Mouse (Mus musculus) myocyte (in vitro differentiated cells): ENCODE data around the gene Pomt2.

ENCODE experiments used
- CEBPB ChIP-seq: IDR thresholded peaks from 2 replicates; pipeline ENCODE4 v1.6.1; 2011; ENCODE audit warnings: mild to moderate bottlenecking, moderate library complexity; ENCODE audit not compliant: poor library complexity, insufficient read depth, severe bottlenecking
- E2F4 ChIP-seq: IDR thresholded peaks from one replicate; pipeline ENCODE4 v1.6.1; 2011; ENCODE audit warnings: mild to moderate bottlenecking, control low read depth, moderate library complexity; ENCODE audit not compliant: insufficient read depth
- MAX ChIP-seq: IDR thresholded peaks from one replicate; pipeline ENCODE4 v1.6.1; 2011; ENCODE audit warnings: low read depth, mild to moderate bottlenecking, control low read depth
- MYOD1 ChIP-seq, 3 experiments: IDR thresholded peaks; one replicate each; pipeline ENCODE4 v1.6.1; 2011; ENCODE audit warnings: control low read depth in 2 of 3, low read depth in 2 of 3, mild to moderate bottlenecking in 2 of 3, moderate library complexity in 1 of 3; ENCODE audit not compliant: insufficient read length in 2 of 3, control insufficient read depth in 1 of 3
- MYOG ChIP-seq, 3 experiments: IDR thresholded peaks; one replicate each; pipeline ENCODE4 v1.6.1; 2011; ENCODE audit warnings: control low read depth in 2 of 3, low read depth in 2 of 3, mild to moderate bottlenecking in 2 of 3; ENCODE audit not compliant: insufficient read length in 2 of 3, control insufficient read depth in 1 of 3, insufficient read depth in 1 of 3
- POLR2A ChIP-seq: IDR thresholded peaks from one replicate; pipeline ENCODE4 v1.6.1; 2011; ENCODE audit warnings: low read depth, mild to moderate bottlenecking, control low read depth, moderate library complexity; ENCODE audit not compliant: insufficient read length
- POLR2AphosphoS2 ChIP-seq: IDR thresholded peaks from one replicate; pipeline ENCODE4 v1.6.1; 2011; ENCODE audit warnings: low read depth, control low read depth; ENCODE audit not compliant: insufficient read length
- REST ChIP-seq: IDR thresholded peaks from one replicate; pipeline ENCODE4 v1.6.1; 2011; ENCODE audit warnings: mild to moderate bottlenecking, control low read depth, moderate library complexity; ENCODE audit not compliant: insufficient read depth, insufficient read length
- SRF ChIP-seq: IDR thresholded peaks from one replicate; pipeline ENCODE4 v1.6.1; 2011; ENCODE audit warnings: low read depth; ENCODE audit not compliant: control insufficient read depth, insufficient read length
- TCF12 ChIP-seq: IDR thresholded peaks from one replicate; pipeline ENCODE4 v1.6.1; 2011; ENCODE audit warnings: mild to moderate bottlenecking, control low read depth; ENCODE audit not compliant: poor library complexity, insufficient read depth, severe bottlenecking
- TCF3 ChIP-seq: IDR thresholded peaks from one replicate; pipeline ENCODE4 v1.6.1; 2011; ENCODE audit warnings: low read depth, control low read depth; ENCODE audit not compliant: insufficient read length
- USF1 ChIP-seq: IDR thresholded peaks from one replicate; pipeline ENCODE4 v1.6.1; 2011; ENCODE audit warnings: low read depth, mild to moderate bottlenecking, control low read depth, moderate library complexity

GRCm38 (mm10) chr12:87177631-87178030 is 29.9 kb upstream of the Pomt2 start:
- TF ChIP-seq POLR2A (no peak), MAX (no peak), MYOD1 (IDR thresholded peaks at IDR 0.05; ENCODE audit: control insufficient read depth in 1 of 3, insufficient read length in 2 of 3, low read depth in 2 of 3) (no peak), E2F4 (no peak), TCF12 (no peak), MYOG (IDR thresholded peaks at IDR 0.05; ENCODE audit: control insufficient read depth in 1 of 3, insufficient read depth in 1 of 3, insufficient read length in 2 of 3, low read depth in 2 of 3) (no peak), USF1 (no peak), REST (no peak), SRF (no peak), TCF3 (no peak), CEBPB (no peak), POLR2AphosphoS2 (no peak)
